Mouse (Mus musculus) kidney, adult 18-20 months (tissue): Measurements from ENCODE around the gene 4930564D02Rik.
A peak's percentile ranks its signal among the peaks of the same experiment; 100 is the strongest.

Experiments used
- DNase-seq: peaks from one replicate; pipeline ENCODE4 v3.0.0; 2021

Gene 4930564D02Rik

GRCm38 (mm10) chr3:105114269-105114668 lies 47.6 kb downstream of the 4930564D02Rik start:
- peak; percentile 54 for DNase-seq

GRCm38 (mm10) chr3:105116596-105116995 lies 50.0 kb downstream of the 4930564D02Rik start:
- DNase-seq = no peak

- DNase-seq = no peak
Measured at GRCm38 (mm10) chr3:105123776-105124175, 57.1 kb downstream of the 4930564D02Rik start.

GRCm38 (mm10) chr3:105127881-105128280 lies 61.2 kb downstream of the 4930564D02Rik start:
- no peak for DNase-seq
